Mouse (Mus musculus) embryonic stem cell, embryonic (primary cell): ENCODE data around the gene Kalrn.

Source experiments
- CTCF ChIA-PET, 4 experiments: fragments of 300-600 bp in 2 of 4; fragments of 350-600 bp in 2 of 4; sonication (Branson Sonifier 250); formaldehyde crosslinking; loops; one replicate each; lab custom pipeline; 2022; ENCODE audit warnings: inconsistent platforms in 2 of 4; lab: Charles Lee
- POLR2A ChIA-PET, 4 experiments: fragments of 300-600 bp in 2 of 4; fragments of 350-600 bp in 2 of 4; sonication (Branson Sonifier 250); formaldehyde crosslinking; loops; one replicate each; lab custom pipeline; 2022; ENCODE audit warnings: antibody characterized with exemption in 4 of 4, inconsistent platforms in 1 of 4; lab: Charles Lee

Kalrn gene

GRCm38 (mm10) chr16:34274607-34275006, 298.7 kb downstream of the Kalrn start:
- POLR2A ChIA-PET: interaction anchor here in 1 of 4 experiments (0.8 kb wide), 1 partner anchor 620 kb away, joined by 3 read pairs; no protein-coding TSS in a partner anchor
- CTCF ChIA-PET: interaction anchor here in 1 of 4 experiments (0.7 kb wide), 1 partner anchor 149 kb away, joined by 3 read pairs; no protein-coding TSS in a partner anchor

DNA sequence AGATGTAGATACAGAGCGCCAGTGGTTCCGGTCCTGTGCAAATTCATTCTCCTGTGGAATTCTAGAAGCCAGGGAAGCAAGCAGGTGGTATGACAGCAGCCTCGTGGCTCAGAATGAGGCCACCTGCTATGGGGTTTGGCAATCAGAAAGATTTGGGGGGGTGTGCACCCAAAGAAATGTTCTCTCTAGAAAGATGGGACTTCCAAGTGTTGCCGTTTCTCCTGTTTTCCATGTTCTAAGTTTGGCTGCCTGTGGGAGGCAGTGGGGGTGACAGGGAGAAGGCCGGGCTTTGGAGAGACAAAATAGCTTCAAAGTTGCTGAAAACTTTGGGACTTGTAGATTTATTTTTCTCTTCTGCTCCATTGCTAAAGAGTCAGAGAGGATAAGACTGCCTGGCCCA, 301.9 kb downstream of the Kalrn start:
- ChIA-PET CTCF (no interaction called here), POLR2A (no interaction called here)

GRCm38 (mm10) chr16:34270681-34271080, 302.7 kb downstream of the Kalrn start:
- ChIA-PET POLR2A (interaction anchor here in 1 of 4 experiments (0.6 kb wide), 1 partner anchor 537 kb away, joined by 3 read pairs; no protein-coding TSS in a partner anchor), CTCF (interaction anchor here in 1 of 4 experiments (0.6 kb wide), 1 partner anchor 567 kb away, joined by 3 read pairs; no protein-coding TSS in a partner anchor)

- CTCF ChIA-PET: no interaction called here
- POLR2A ChIA-PET: no interaction called here
Measured at GRCm38 (mm10) chr16:34269642-34270041, 303.7 kb downstream of the Kalrn start.

DNA sequence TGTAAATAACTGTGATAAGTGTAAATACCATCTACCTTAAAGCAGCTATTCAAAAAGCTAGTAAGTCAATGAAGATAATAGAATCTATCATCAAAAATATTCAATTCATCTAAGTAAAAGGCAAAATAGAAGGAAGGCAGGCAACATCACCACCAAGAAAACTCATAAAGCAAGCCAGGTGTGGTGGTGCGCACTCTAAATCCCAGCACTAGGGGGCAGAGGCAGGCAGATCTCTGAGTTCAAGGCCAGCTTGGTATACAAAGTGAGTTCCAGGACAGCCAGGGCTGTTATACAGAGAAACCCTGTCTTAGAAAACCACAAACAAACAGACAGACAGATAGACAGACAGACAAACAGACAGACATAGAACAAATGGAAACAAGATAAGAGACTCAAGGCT, 305.6 kb downstream of the Kalrn start:
- ChIA-PET CTCF (interaction anchor here in 3 of 4 experiments (0.6 to 1.5 kb wide), 6 partner anchors 10 to 404 kb away, joined by 3 to 4 read pairs (median 3); no protein-coding TSS in a partner anchor), POLR2A (no interaction called here)

- CTCF ChIA-PET: no interaction called here
- POLR2A ChIA-PET: interaction anchor here in 1 of 4 experiments (0.5 kb wide), 1 partner anchor 666 kb away, joined by 4 read pairs; no protein-coding TSS in a partner anchor
Measured at GRCm38 (mm10) chr16:34264671-34265070, 308.7 kb downstream of the Kalrn start.

DNA sequence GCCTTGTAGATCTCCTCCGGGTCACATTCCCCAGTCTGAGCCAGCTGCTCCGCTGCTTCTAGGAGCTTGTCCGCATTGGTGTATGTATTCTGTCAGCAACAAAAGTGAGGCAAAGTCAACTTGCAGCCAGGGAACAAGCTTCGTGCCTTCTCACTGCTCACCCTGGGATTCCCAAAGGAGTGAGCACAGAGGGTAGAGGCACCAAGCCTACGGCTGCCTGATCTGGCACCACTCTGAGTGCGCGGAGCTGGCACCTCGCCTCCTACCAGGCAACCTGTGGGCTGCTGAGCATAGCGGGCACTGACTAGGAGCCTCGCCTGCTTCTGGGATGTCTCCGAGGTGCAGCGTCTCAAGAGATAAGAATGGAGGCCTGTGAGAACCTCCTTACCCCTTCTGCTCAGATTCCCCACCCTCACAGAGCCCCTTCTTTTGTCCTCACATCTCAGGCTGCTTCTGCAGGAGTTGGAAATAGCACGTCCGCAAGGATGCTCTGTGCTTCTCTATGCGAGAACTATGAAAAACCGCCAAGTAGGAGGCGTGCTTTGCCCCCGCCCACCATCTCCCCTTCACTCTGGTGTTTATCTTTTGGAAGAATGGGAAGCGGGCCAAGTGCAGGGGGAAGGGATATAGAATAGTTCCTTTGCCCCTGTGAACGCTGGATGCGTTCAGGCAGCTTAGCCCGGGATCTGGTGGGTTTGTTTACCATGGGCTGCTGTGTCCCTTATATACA, 310.4 kb downstream of the Kalrn start:
- POLR2A ChIA-PET: interaction anchor here in 1 of 4 experiments (0.5 to 0.9 kb wide), 2 partner anchors 10 to 101 kb away, joined by 3 read pairs; no protein-coding TSS in a partner anchor
- CTCF ChIA-PET: interaction anchor here in 2 of 4 experiments (0.6 to 0.8 kb wide), 2 partner anchors 60 to 70 kb away, joined by 3 to 7 read pairs; no protein-coding TSS in a partner anchor

DNA sequence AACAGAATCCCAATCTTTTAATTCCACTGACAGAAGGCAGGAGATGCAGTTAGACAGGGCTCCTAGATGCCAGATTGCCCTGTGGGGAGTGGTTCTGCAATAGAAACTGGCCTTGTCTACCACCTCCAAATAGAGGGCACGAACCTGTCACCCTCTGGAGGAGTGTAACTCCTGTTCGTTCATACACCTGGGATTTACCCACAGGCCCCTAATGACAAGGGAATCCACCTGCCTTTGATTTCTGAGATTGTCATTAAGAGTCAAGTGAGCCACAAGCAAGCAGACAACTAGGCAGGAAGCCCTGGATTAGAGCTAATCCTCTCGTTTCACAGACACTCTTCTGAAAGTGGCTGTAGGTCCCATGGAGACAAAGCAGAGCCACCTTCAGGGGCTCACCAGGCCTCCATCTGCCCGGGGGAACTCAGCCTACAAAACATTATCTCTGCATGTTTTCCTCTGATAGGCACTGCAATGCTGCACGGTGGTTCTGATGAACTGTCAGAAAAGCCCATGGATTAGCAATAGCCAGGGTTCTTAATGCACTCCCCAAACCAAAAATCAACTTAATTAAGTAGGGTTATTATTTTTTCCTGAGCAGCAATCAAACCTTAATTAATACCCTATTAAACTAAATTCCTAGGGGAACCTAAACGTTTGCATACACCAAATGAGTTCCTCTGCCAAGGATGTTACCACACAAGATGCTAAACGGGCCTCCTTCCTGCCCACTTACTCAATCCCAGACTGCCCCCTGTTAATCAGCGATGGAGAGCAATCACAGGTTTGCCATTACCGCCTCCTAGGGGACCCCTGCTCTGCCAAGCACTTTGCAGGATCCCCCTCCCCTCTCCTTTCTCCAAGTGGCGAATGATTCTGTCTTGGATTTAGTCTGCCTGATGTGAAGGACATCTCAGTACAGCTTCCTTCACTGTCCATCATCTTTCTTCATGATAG, 312.1 kb downstream of the Kalrn start:
- ChIA-PET CTCF (no interaction called here), POLR2A (no interaction called here)

DNA sequence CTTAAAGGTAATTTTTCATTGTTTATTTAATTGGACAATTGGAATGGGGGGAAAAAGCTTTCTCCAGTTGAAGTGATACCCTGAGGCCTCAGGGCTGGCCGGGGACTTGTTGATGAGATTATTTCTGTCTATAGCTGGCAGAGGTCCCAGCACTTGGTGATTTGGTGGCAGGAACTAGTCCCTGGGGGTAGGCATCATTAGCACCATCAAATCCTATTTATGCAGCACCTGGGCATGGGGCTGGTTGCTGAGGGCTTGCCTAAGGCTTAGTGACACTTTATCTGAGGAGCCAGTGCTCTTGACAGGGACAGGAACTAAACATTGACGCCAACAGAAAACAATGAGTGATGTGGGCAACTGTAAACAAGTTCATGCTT, 318.7 kb downstream of the Kalrn start:
- CTCF ChIA-PET: no interaction called here

GRCm38 (mm10) chr16:34254002-34254645, 319.2 kb downstream of the Kalrn start:
- ChIA-PET POLR2A (interaction anchor here in 1 of 4 experiments (0.6 kb wide), 1 partner anchor 18 kb away, joined by 3 read pairs; no protein-coding TSS in a partner anchor), CTCF (no interaction called here)

More for the DNA sequence above, 318.7 kb downstream of the Kalrn start:
- POLR2A ChIA-PET: interaction anchor here in 1 of 4 experiments (0.6 kb wide), 1 partner anchor 18 kb away, joined by 3 read pairs; no protein-coding TSS in a partner anchor

- POLR2A ChIA-PET: interaction anchor here in 1 of 4 experiments (1.2 kb wide), 1 partner anchor 10 kb away, joined by 3 read pairs; no protein-coding TSS in a partner anchor
- CTCF ChIA-PET: interaction anchor here in 1 of 4 experiments (0.6 kb wide), 1 partner anchor 9 kb away, joined by 5 read pairs; no protein-coding TSS in a partner anchor
Measured at GRCm38 (mm10) chr16:34252670-34253069, 320.7 kb downstream of the Kalrn start.

- ChIA-PET POLR2A (no interaction called here), CTCF (interaction anchor here in 1 of 4 experiments (0.6 kb wide), 1 partner anchor 53 kb away, joined by 3 read pairs; no protein-coding TSS in a partner anchor)
Measured at GRCm38 (mm10) chr16:34248256-34248655, 325.1 kb downstream of the Kalrn start.

DNA sequence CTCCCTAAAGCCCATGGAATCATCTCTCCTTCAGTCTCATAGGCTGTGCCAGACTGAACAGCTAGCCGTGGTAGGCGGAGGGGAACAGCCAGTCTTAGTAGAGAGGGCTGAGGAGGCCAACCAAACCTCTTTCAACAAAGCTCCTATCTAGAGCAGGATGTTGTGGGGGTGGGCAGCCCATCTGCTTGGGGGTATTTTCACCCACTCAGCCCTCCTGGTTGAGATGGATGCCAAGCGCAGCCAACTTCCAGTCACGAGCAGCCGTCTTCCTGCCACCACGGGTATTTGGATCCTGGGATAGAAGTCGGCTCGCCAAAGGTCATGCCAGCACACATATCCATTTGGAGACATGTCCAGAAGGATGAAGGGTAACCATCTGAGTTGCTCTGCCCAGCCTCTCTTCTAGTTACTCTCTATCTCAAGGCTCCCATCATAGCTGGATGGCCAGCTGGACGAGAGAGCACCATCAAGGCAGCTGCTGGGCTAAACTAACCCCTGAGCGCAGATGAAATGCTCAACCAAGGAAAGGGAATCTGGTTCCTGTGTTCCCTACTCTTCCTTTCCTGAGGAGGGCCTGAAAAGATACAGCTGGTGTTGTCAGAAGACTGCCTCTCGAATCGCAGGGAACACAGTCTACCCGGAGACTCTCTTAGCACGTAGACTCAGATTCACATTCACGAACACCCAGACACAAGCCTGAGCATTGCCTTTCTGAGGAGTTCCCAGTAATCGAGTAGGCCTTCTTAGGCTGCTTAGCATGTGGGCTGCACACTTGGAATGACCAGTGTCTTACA, 331.2 kb downstream of the Kalrn start:
- ChIA-PET CTCF (no interaction called here), POLR2A (interaction anchor here in 2 of 4 experiments (0.6 kb wide), 3 partner anchors 32 to 754 kb away, joined by 3 to 4 read pairs (median 3); no protein-coding TSS in a partner anchor)

DNA sequence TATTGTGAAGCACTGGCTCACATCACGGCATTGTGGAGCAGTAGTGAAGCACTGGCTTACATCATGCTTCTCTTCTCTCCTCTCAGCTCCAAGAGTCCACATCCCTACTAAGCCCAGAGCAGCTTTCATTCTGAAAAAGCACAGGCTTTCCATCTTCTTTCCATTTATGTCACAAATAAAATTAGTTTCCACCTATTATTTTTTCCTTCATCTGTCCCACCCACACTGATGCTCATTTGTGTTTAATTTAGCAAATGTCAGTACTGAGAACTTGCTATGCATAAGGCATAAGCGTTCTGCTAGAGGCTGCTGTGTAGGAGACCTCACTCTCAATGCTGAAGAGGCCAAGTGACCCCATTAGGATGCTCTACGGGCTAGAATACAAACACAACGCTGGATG, 333.7 kb downstream of the Kalrn start:
- POLR2A ChIA-PET: no interaction called here
- CTCF ChIA-PET: interaction anchor here in 1 of 4 experiments (0.7 kb wide), 1 partner anchor 85 kb away, joined by 3 read pairs; no protein-coding TSS in a partner anchor

- ChIA-PET CTCF (no interaction called here), POLR2A (no interaction called here)
Measured at GRCm38 (mm10) chr16:34236898-34237611, 336.3 kb downstream of the Kalrn start.

GRCm38 (mm10) chr16:34235086-34235485, 338.2 kb downstream of the Kalrn start:
- CTCF ChIA-PET: interaction anchor here (0.6 to 1.3 kb wide), 6 partner anchors 25 to 243 kb away, joined by 3 to 16 read pairs (median 4); no protein-coding TSS in a partner anchor

DNA sequence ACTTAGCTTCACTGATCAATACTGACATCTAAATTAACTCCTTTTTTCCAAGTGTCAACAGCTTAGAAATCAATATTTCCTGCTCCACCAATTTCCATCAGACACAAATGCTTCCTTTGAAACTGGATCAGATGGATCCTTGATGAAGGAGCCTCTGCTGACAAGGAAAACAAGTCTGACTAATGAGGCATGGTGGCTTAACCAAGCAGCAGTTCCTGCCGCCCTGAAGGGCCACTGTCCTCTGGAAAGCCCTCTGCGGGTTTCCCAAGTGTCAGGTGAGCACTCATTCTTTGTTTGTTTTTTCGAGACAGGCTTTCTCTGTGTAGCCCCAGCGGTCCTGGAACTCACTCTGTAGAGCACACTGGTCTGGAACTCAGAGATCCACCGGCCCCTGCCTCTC, 341.4 kb downstream of the Kalrn start:
- ChIA-PET CTCF (no interaction called here), POLR2A (no interaction called here)

More at GRCm38 (mm10) chr16:34235086-34235485, 338.2 kb downstream of the Kalrn start:
- POLR2A ChIA-PET: interaction anchor here in 2 of 4 experiments (0.5 to 1.6 kb wide), 6 partner anchors 15 to 316 kb away, joined by 3 to 6 read pairs (median 3); no protein-coding TSS in a partner anchor
